Mouse (Mus musculus) gastrocnemius, postnatal 4 days (tissue): ENCODE measurements around the gene AA792892. TPM values are rescaled to one million over a fixed set of nuclear protein-coding genes. Genes with fewer than 3 reads are reported as not detected.
"Not testable (repeated sequence)": the region's sequence is repeated elsewhere in the genome, so short reads cannot be mapped to it uniquely, and the experiment has no call there.

Experiments
- DNase-seq, 2 experiments: peaks; one replicate each; pipeline ENCODE4 v3.0.0; 2021 to 2022; ENCODE audit warnings: low spot score in 2 of 2, mixed read lengths in 2 of 2
- long read RNA-seq, 2 experiments: library from polyadenylated mRNA; stranded (forward); transcript quantifications; one replicate each; pipeline ENCODE4 v2.0.0; 2021
- total RNA-seq, 2 experiments: library from RNA; stranded (reverse); gene quantifications; 2 replicates each; pipeline ENCODE4 v1.2.3; 2021

Gene AA792892
- not detected for total RNA-seq
- long read RNA-seq, experiment 1, result 0 reads
- long read RNA-seq, experiment 2, result 0 reads

- DNase-seq, result not testable (repeated sequence)
Observed at GRCm38 (mm10) chr5:94339449-94339848, at the start of gene AA792892. AA792892 (plus strand) TSS chr5:94339749.

- DNase-seq, result not testable (repeated sequence)
Observed at GRCm38 (mm10) chr5:94306696-94307095, 32.9 kb upstream of the AA792892 start, which contains the start of gene A430089I19Rik. A430089I19Rik (minus strand) TSS chr5:94306796.

- DNase-seq, result not testable (repeated sequence)
Observed at GRCm38 (mm10) chr5:94314135-94314534, 25.4 kb upstream of the AA792892 start, which contains the start of gene Gm6502. Gm6502 (plus strand) TSS chr5:94314435.

Other genes starting within 250 kb of the AA792892 start
- not detected for gene Gm3106, start 121.7 kb upstream of the AA792892 start, total RNA-seq
- not detected for gene A430089I19Rik, start 33.0 kb upstream of the AA792892 start, total RNA-seq
- gene Gm6502, start 25.3 kb upstream of the AA792892 start, total RNA-seq, result not detected
- not detected for gene Gm7682, start 106.0 kb downstream of the AA792892 start, total RNA-seq
- not detected for gene Gm3139, start 186.5 kb downstream of the AA792892 start, total RNA-seq